Mouse (Mus musculus) ES-Bruce4 (cell line): ENCODE data around the gene Abhd12b. TPM values are rescaled to one million over a fixed set of nuclear protein-coding genes. Genes with fewer than 3 reads are reported as not detected.

Experiments used
- H3K27ac ChIP-seq: 2 replicates; pipeline ENCODE4 v1.5.1; 2012; ENCODE audit warnings: low read length, inconsistent platforms; ENCODE audit not compliant: insufficient read depth
- H3K27me3 ChIP-seq: 2 replicates; pipeline ENCODE4 v1.6.1; 2012; ENCODE audit warnings: mild to moderate bottlenecking, low read length, inconsistent platforms; ENCODE audit not compliant: control insufficient read depth, poor library complexity, insufficient read depth, severe bottlenecking
- H3K36me3 ChIP-seq: 2 replicates; pipeline ENCODE4 v1.6.1; 2012; ENCODE audit warnings: inconsistent platforms, mild to moderate bottlenecking, low read length, moderate library complexity; ENCODE audit not compliant: control insufficient read depth, poor library complexity, insufficient read depth, severe bottlenecking
- H3K4me1 ChIP-seq: one replicate; pipeline ENCODE4 v1.8.1; 2011; ENCODE audit warnings: low read length; ENCODE audit not compliant: control insufficient read depth, insufficient read depth
- H3K4me3 ChIP-seq: 2 replicates; pipeline ENCODE4 v1.5.1; 2011; ENCODE audit warnings: low read depth, mild to moderate bottlenecking, low read length
- H3K9ac ChIP-seq: 2 replicates; pipeline ENCODE4 v1.6.1; 2012; ENCODE audit warnings: low read depth, mild to moderate bottlenecking, inconsistent platforms; ENCODE audit not compliant: poor library complexity, severe bottlenecking
- H3K9me3 ChIP-seq: replicated peaks from 2 replicates; pipeline ENCODE4 v1.6.1; 2012; ENCODE audit warnings: mild to moderate bottlenecking, low read length, inconsistent platforms; ENCODE audit not compliant: control insufficient read depth, poor library complexity, insufficient read depth, severe bottlenecking
- CTCF ChIP-seq: IDR thresholded peaks from one replicate; pipeline ENCODE4 v1.8.1; 2011; ENCODE audit warnings: low read depth, low read length
- EP300 ChIP-seq: IDR thresholded peaks from 2 replicates; pipeline ENCODE4 v1.6.1; 2011; ENCODE audit warnings: low read depth, low read length; ENCODE audit not compliant: insufficient read depth
- POLR2A ChIP-seq: IDR thresholded peaks from one replicate; pipeline ENCODE4 v1.8.1; 2011; ENCODE audit warnings: low read length; ENCODE audit not compliant: insufficient read depth
- polyA plus RNA-seq: library from polyadenylated mRNA; stranded (reverse); fragments of >200 nt; gene quantifications from 2 replicates; pipeline ENCODE4 v1.2.4, GENCODE M21; 2011; ENCODE audit warnings: low read depth; ENCODE audit not compliant: missing spikeins, insufficient read depth, insufficient read length

Gene Abhd12b
- polyA plus RNA-seq, 1 experiment: not detected

GRCm38 (mm10) chr12:70109921-70110320 lies 44.0 kb upstream of the Abhd12b start:
- Histone ChIP-seq H3K9ac (no peak overlapping the region), H3K27ac (no peak overlapping the region), H3K4me1 (no peaks in the 10 kb centered on the region), H3K36me3 (no peaks in the 10 kb centered on the region), H3K27me3 (0 out of 2 replicates have a peak, but pooled peaks cover 2% of the 10 kb centered on the region), H3K4me3 (no peak overlapping the region), H3K9me3 (no peaks in the 10 kb centered on the region)
- TF ChIP-seq CTCF: no peak
- TF ChIP-seq POLR2A: no peak
- no peak for TF ChIP-seq EP300

DNA sequence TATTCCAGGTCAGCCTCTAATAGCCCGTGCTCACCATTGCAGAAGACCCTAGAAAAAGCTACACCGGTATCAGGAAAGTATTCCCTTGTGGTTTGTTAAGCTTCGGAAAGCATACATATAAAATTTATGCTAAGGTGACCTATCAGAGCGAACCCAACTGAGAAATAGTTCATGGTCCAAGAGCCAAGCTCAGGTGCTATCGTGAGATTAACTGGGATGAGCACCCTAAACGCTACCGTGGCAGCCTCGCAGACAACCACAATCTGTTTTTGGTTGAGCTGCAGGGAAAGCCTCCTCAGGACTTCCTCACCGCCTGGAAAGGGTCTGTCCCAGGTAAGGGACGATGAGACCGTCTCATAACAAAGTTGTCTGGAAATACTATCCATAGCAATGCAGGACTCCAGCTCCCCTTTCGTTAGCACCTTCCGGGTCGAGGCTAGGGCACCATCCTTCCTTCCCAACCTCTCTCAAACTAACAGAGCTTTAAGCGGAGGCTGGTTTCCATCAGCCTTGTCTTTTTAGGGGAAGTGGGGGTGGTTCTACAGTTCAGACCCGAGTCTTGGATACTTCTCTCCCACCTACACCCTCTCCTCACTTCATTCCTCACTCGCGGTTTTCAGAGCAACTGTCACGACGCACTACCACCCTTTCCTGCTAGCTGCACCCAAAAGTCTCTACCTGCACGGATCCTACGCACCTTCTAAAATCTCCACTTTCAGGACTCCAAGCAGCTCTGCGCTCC lies 43.4 kb upstream of the Abhd12b start:
- Histone ChIP-seq H3K36me3 (no peaks in the 10 kb centered on the region), H3K27me3 (0 out of 2 replicates have a peak, but pooled peaks cover 2% of the 10 kb centered on the region), H3K4me3 (peak overlapping the region; percentile 63), H3K27ac (no peak overlapping the region), H3K9me3 (no peaks in the 10 kb centered on the region), H3K9ac (peak overlapping the region; percentile 81), H3K4me1 (no peaks in the 10 kb centered on the region)
- no peak for TF ChIP-seq CTCF
- no peak for TF ChIP-seq EP300
- TF ChIP-seq POLR2A: no peak

DNA sequence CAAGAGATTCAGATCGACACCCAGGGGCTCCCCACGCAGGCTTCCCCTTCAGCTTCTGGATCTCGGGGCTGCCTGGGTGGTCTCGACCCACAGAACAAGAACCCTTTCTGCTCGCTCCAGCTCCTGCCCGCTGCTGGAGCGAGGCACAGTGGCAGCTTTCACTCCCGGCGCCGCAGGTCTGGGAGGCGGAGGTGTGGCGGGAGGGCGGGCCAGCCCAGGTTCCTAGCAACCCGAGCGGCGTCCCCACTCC lies 42.9 kb upstream of the Abhd12b start:
- Histone ChIP-seq H3K9me3 (no peaks in the 10 kb centered on the region), H3K9ac (peak overlapping the region; percentile 81), H3K4me1 (no peaks in the 10 kb centered on the region), H3K27me3 (0 out of 2 replicates have a peak, but pooled peaks cover 2% of the 10 kb centered on the region), H3K27ac (no peak overlapping the region), H3K4me3 (peak overlapping the region; percentile 63), H3K36me3 (no peaks in the 10 kb centered on the region)
- TF ChIP-seq POLR2A (no peak), EP300 (no peak)

DNA sequence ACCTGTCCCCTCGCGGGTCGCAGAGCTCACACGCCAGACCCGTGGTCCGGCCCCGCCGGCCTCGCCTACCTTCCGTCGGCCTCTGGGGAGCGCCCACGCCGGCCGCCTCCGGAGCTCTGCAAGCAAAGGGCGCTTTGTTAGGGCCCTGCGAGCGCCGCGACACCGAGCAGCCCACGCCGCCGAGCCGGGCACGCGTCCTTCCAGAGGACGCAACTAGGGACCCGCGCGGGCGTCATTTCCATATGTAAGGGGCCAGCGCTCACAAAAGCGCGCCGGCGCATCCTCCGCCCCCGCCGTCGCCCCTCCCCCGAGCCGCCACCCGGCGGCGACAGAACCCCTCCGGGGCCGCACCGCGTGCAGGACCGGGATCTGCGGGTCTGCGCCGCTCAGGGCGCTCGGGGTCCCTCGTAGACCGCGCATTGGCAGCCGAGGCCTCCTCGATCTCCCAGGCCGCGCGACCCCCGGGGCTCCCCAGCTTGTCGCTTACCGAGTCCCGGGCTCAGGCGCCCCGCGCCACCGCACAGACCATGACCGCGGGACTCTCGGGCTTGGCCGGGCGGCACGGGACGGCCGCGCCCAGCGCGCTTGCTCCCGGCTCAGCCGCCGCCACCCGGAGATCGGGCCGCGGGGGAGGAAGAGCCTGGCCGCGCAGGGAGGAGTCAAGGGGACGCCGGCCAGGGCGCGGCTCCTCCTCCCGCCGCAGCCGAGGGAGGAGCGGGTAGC lies 42.4 kb upstream of the Abhd12b start:
- no peaks in the 10 kb centered on the region for H3K36me3 ChIP-seq
- H3K4me3 ChIP-seq: peak overlapping the region; percentile 63
- peak overlapping the region; percentile 81 for H3K9ac ChIP-seq
- 0 out of 2 replicates have a peak, but pooled peaks cover 2% of the 10 kb centered on the region for H3K27me3 ChIP-seq
- H3K4me1 ChIP-seq: no peaks in the 10 kb centered on the region
- no peaks in the 10 kb centered on the region for H3K9me3 ChIP-seq
- no peak overlapping the region for H3K27ac ChIP-seq
- no peak for TF ChIP-seq CTCF
- no peak for TF ChIP-seq POLR2A
- no peak for TF ChIP-seq EP300

DNA sequence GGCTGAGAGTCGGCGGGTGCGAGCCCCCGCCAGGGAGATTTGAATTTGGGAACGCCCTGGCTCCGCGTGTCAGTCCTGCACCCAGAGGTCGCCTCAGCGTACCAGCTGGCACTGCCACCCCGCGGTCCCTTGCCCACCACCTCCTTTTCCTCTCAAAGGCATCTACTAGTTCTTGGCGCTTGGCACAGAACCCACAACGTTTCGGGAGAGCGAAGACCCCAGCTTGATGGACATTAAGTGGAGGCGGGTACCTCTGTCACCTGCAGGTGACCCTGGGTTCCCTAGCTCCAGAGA lies 41.9 kb upstream of the Abhd12b start:
- peak overlapping the region; percentile 81 for H3K9ac ChIP-seq
- H3K4me1 ChIP-seq: no peaks in the 10 kb centered on the region
- no peak overlapping the region for H3K27ac ChIP-seq
- peak overlapping the region; percentile 63 for H3K4me3 ChIP-seq
- H3K9me3 ChIP-seq: no peaks in the 10 kb centered on the region
- H3K27me3 ChIP-seq: 0 out of 2 replicates have a peak, but pooled peaks cover 2% of the 10 kb centered on the region
- no peak for TF ChIP-seq CTCF
- no peak for TF ChIP-seq POLR2A
- no peak for TF ChIP-seq EP300
- no peaks in the 10 kb centered on the region for H3K36me3 ChIP-seq

DNA sequence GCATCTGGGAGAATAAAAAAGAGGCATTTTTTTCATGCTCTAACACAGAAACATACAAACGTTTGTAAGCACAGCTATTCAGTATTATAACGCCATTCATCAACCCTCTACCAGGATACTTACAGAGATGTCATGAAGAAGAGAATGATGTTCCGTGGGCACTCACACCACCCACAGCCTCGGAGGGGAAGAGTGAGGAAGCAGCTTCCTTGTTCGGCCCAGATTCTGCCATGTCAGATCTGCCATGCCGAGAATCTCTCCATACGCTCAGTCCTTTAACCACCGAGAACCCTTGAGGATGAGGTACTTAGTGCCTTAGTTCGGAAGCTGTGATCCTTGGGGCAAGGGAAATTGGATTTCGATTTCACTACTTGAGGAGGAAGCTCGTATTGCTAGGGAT lies 40.6 kb upstream of the Abhd12b start, which contains the start of gene Nin:
TSS of gene Nin (minus strand) at position 367 of the 400 bp plus-strand sequence.
- Histone ChIP-seq H3K27me3 (0 out of 2 replicates have a peak, but pooled peaks cover 2% of the 10 kb centered on the region), H3K4me3 (no peak within 1 kb of the TSS), H3K4me1 (no peaks in the 10 kb centered on the region), H3K9me3 (no peaks in the 10 kb centered on the region), H3K27ac (no peak within 1 kb of the TSS), H3K9ac (no peak within 1 kb of the TSS), H3K36me3 (no peaks in the 10 kb centered on the region)
- no peak for TF ChIP-seq POLR2A
- TF ChIP-seq CTCF: no peak
- no peak for TF ChIP-seq EP300
